Mouse (Mus musculus) G1E-ER4 (cell line): Measurements from ENCODE around the gene Gm21866. TPM values are rescaled to one million over a fixed set of nuclear protein-coding genes. Genes with fewer than 3 reads are reported as not detected.
"Not testable (repeated sequence)": the region's sequence is repeated elsewhere in the genome, so short reads cannot be mapped to it uniquely, and the experiment has no call there.

Experiments used
- GATA1 ChIP-seq: IDR thresholded peaks from one replicate; pipeline ENCODE4 v1.8.0; 2012; ENCODE audit warnings: low read length, inconsistent platforms
- polyA plus RNA-seq: library from polyadenylated mRNA; stranded (reverse); fragments of >175 nt; gene quantifications from 2 replicates; pipeline ENCODE4 v1.2.3, GENCODE M21; 2012

Gene Gm21866
- not detected in 2 replicates for polyA plus RNA-seq

- not testable (repeated sequence) for TF ChIP-seq GATA1
Measured at GRCm38 (mm10) chrY:13465479-13465878, at the start of gene Gm21866. Gene Gm21866, minus strand, starts transcription at chrY:13465579.

- TF ChIP-seq GATA1, result not testable (repeated sequence)
Measured at GRCm38 (mm10) chrY:13493726-13494125, 28.3 kb upstream of the Gm21866 start, which contains the start of gene Gm20773. Gene Gm20773, plus strand, starts transcription at chrY:13494026.

Other genes starting within 250 kb of the Gm21866 start
- not detected in 2 replicates for gene Gm21828, start 241.7 kb downstream of the Gm21866 start, polyA plus RNA-seq
- not detected in 2 replicates for gene Gm21440, start 213.2 kb downstream of the Gm21866 start, polyA plus RNA-seq
- gene Gm21454, start 213.1 kb downstream of the Gm21866 start, polyA plus RNA-seq, result not detected in 2 replicates
- gene Gm21725, start 116.5 kb downstream of the Gm21866 start, polyA plus RNA-seq, result not detected in 2 replicates
- not detected in 2 replicates for gene Gm20773, start 28.4 kb upstream of the Gm21866 start, polyA plus RNA-seq